Mouse (Mus musculus): ENCODE data around the gene Aldh16a1.

- TF ChIP-seq CTCF (IDR thresholded peaks at IDR 0.05) (no peak), EP300 (IDR thresholded peaks at IDR 0.05) (no peak)
Observed at GRCm38 (mm10) chr7:45156206-45156605, 1.8 kb upstream of the Aldh16a1 start.
